Mouse (Mus musculus) kidney, adult 2 months (tissue): ENCODE results near the gene Cntnap1.

Experiments used
- CTCF ChIP-seq: fragments of 200-500 bp; conservative IDR thresholded peaks from 2 replicates; pipeline ENCODE4 v1.5.1; 2011; ENCODE audit warnings: low read depth, mild to moderate bottlenecking, control low read depth, low read length, moderate library complexity, mixed read lengths; ENCODE audit not compliant: insufficient read depth, insufficient read length
- POLR2A ChIP-seq: fragments of 200-500 bp; IDR thresholded peaks from one replicate; pipeline ENCODE4 v1.6.1; 2011; ENCODE audit warnings: low read depth, low read length, control low read depth

DNA sequence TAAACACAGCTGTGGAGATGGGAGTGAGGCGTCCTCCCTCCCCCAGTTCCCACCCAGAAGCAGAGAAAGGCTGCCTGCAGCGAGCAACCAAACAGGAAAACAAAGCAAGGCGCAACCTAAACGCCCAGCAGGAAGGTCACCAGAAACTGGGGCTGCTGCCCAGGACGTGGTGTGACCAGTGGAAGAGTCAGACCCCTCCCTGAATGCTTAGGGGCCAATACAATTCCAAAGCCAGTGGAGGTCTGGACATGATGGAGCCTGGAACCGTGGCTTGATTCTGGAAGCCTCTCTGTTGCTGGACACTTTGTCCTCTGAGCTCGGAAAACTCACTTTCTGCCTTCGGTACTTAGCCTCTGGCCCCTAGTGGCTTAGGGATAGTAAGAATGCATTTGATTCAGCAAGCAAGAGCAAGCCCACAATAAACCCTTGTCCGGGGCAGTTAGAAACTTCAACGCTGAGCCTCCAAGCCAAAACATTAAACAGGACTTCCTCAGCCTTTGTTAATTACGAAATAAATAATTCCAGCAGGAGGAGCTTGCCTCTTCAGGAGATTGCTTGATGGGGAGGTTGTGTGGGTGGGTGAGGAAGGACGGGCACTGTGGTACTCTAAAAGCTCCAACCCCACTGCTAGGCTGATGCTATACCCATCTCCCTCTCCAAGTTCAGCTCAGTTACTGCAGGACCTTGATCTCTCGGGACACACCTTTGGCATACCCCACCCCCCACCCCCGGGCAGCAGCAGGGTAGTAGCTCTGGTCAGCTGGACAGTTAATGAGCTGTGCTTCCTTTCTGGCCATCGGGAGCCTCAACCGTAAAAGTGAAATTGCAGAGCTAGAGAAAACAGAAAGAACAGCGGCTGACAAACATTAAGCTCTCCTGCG is 60.9 kb downstream of the Cntnap1 start:
- no peak for TF ChIP-seq CTCF
- peak; percentile 26 for TF ChIP-seq POLR2A
